Mouse (Mus musculus) gastrocnemius, postnatal 10 days (tissue): ENCODE results near the gene Gm21830. TPM values are rescaled to one million over a fixed set of nuclear protein-coding genes. Genes with fewer than 3 reads are reported as not detected.
"Not testable (repeated sequence)": the region's sequence is repeated elsewhere in the genome, so short reads cannot be mapped to it uniquely, and the experiment has no call there.

Source experiments
- DNase-seq: peaks from one replicate; pipeline ENCODE4 v3.0.0; 2021; ENCODE audit warnings: mixed read lengths
- long read RNA-seq, 2 experiments: library from polyadenylated mRNA; stranded (forward); transcript quantifications; one replicate each; pipeline ENCODE4 v2.0.0; 2021
- total RNA-seq, 2 experiments: library from RNA; stranded (reverse); gene quantifications; 2 replicates each; pipeline ENCODE4 v1.2.3; 2021

Gm21830 gene
- not detected for total RNA-seq
- long read RNA-seq, experiment 1, result 0 reads
- long read RNA-seq, experiment 2, result 0 reads

DNA sequence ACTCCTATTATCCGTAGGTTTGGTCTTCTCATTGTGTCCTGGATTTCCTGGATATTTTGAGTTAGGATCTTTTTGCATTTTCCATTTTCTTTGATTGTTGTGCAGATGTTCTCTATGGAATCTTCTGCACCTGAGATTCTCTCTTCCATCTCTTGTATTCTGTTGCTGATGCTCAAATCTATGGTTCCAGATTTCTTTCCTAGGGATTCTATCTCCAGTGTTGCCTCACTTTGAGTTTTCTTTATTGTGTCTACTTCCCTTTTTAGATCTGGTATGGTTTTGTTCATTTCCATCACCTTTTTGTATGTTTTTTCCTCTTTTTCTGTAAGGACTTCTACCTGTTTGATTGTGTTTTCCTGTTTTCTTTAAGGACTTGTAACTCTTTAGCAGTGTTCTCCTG lies at the start of gene Gm21830:
TSS of gene Gm21830 (plus strand) at position 301 of the 400 bp plus-strand sequence.
- not testable (repeated sequence) for DNase-seq

DNA sequence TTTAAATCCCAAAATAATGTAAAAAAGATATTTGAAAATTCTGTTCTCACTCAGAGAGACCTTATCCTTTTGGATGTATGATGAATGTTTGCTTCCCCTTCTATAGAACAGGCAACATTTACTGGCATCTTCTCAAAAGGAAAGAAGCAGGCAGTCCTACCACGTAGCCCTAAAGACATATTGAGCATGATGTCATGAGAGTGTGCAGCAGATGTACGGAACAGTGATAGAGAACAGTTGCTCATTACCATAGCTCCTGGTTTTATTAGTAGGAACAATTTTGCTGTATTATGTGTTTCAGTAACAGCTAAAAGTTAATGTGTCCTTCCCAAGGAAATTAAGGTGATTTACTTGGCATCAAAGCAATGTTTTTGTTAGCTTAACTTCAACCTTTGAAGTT lies 49.0 kb upstream of the Gm21830 start:
- no peak for DNase-seq

DNA sequence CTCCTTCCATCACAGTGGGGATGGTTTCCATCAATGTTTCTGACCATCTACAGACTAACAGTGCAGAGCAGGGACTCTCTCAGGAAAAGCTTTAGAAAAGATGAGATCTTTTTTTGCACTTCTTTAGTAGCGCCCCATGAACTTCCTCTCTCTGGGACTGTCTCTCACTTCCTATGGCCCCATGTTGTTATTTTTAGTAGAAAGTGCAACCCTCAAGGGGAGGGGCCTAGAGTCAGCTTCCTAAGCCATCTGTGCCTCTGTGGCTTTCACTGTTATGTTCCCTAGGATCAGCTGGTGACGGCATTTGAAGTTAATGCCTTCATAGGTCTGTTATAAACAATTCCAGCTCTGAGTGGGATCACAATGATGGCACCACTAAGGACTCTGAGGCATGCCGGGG lies 35.0 kb upstream of the Gm21830 start:
- no peak for DNase-seq

DNA sequence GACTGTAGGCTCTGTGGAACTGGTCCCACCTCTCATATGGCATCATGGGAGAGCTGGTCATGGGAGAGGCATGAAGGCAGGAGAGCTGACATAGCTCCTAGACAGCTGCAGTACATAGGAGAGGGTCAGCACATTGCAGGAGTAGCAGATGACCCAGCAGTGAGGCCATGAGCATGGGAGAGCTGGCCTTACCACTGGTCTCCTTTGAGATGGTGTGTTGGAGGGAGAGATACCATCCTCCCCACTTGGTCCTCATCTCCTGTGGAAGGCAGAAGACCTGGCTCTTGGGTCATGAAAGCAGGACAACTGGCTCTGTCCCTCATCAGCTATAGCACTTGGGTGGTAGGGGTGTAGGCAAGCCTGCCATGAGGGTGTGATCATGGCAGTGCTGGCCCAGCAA lies 7.3 kb downstream of the Gm21830 start:
- no peak for DNase-seq

DNA sequence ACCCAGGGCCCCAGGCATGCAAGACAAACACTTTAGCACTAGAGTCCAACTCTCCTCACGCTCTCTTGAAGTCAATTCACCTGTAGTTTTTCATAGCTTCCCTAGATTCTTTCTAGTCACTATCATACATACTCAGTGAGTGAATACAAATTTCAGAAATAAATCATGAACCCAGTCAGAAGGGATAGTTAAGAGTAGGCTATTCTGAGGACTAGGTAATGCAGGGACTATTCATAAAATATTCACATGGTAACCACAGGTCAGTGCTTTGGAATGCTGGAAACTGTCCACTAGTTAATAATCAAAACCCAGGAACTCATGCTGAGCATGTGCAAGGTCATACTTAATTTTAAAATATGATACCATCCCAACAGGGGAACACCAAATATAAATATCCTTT lies 9.3 kb downstream of the Gm21830 start:
- DNase-seq, result no peak

DNA sequence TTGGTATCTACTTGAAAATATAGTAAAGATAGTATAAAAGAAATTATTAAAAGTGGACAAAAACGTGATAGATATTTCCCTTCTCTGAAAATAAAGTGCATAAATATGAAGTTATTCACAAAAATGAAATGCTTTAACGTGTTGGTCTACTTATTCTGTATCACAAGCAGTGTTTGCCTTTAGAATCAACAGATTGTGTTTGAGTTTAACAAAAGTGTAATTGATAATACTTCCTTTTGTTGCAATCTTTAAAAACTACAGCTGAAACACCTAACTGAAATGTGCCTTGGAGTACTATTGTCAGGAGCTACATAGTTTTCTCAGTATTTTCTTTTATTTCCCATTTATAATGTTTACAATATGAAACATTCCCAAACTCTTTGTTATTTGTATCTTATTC lies 19.6 kb downstream of the Gm21830 start, which contains the start of gene Gm26727:
TSS of gene Gm26727 (minus strand) at position 101 of the 400 bp plus-strand sequence.
- DNase-seq, result no peak

DNA sequence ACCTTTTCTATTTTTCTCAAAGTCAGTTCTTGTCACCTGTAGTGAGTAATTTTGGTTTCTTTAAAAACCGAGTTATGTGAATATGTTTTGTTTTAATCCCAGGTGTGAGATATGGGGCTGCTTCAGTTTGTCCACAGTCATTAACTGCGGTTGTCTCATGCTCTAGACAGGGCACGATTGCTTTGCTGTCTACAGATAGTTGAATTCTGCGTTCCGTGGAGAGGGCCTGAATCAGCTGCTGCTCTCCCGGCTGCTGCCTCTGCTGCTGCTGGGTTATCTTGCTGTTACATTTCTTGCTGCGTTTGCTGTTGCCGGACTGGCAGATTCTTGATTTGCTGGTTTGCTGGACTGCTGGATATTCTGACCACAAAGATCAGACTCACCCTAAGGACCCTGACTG lies 24.8 kb downstream of the Gm21830 start:
- no peak for DNase-seq

DNA sequence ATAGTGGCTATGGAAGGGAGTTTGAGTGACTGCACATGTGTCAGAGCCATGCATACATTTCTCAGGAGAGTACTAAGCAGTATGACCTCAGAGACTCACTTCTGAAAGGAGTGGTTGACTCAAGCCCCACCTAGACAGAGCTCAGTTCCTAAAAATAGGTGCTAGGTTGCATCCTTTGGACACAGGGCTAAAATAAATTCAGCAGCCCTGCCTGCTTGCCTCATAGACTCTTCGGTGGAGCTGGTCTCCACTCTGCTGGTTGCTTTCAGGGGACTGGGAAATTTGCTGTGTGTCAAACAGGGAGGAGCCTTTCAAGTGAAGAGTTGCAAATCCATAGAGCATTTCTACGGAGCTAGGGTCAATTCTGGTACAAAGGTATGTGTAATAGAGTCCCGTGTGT lies 32.3 kb downstream of the Gm21830 start, which contains the start of gene Xirp2:
TSS of gene Xirp2 (plus strand) at position 223 of the 400 bp plus-strand sequence.
- DNase-seq, result peak; percentile 11

DNA sequence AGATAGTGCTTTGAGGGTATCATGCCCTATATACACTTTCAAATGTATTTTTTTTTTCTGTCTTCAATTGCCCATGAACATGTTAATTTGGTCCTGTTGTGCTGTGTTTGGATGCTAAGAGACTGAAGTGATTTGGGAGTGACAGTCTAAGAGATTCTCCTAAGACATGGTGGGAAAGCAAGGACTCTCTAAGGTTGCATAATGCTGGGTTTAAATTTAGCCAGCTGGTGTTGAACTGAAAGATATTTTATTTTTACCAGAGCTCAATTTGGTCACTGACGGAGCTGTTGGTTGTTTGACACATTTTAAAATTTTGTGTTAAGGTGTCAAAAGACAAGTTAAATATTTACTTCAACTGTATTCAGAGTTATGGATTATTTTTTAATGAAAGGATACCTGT lies 33.2 kb downstream of the Gm21830 start:
- DNase-seq, result no peak

DNA sequence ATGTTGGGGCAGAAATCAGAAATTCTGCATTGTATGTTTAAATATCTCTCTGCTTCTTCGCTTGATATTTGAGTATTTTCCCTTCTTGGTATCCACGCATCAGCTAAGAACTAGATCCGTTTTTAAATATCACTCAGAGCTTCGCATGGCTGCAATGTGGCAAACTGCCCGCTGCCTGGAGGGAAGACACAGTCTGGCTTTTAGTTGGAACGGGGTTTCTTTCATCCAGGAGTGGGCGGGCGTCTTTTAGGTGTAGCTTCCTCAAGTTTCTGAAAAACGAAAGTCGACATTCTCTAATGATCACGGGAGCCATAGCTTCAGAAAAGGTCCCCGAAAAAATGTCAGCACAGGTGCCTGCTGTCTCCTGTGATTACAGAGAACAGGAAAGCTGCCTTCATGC lies 33.7 kb downstream of the Gm21830 start:
- peak; percentile 57 for DNase-seq

DNA sequence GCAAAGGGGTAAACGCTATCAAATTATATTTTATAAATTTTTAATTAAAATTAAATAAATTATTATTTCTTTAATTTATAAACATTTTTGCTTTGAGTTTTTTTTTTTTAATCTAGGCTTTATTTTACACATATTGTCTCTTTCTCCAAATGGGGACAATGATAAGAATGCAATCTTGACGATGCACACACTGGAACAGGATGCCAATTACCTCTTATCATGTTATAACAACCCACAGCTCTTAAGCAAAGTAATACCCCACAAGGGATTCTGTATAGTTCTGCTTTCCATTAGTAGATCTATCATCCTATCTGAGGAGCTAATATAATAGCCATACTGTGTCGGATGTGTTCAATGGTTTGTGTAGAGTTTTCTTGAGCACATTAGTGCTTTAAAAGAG lies 47.3 kb downstream of the Gm21830 start:
- DNase-seq, result no peak

DNA sequence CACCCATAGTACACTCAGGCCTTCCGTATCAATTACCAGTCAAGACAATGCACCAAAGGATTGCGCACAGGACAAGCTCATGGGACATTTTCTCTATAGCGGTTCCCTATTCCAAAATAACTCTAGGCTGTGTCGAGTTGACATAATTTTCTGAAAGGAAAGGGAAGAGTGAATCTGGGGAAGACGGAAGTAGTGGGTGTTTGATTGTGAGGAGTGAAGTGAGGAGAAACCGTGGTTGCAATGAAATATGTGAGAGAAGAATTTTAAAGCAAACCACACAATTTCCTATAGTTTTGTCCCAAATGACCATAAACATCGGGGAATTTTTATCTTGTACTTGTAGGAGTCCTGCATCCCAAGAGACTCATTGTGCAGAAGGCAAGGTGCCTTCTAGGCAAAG lies 53.5 kb downstream of the Gm21830 start:
- DNase-seq, result no peak

DNA sequence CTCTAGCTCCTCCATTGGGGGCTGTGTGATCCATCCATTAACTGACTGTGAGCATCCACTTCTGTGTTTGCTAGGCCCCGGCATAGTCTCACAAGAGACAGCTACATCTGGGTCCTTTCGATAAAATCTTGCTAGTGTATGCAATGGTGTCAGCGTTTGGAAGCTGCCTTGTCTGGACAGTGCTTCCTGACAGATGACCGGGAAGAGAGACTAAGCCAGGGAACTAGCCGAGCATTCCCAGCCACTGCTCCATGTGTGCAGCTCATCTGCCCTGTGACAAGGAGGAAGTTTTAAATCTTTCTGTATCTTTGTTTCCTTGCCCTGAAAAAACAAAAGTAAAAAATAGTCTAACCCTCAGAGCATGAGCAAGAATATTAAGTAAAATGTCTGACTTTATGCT lies 56.5 kb downstream of the Gm21830 start:
- not testable (repeated sequence) for DNase-seq

DNA sequence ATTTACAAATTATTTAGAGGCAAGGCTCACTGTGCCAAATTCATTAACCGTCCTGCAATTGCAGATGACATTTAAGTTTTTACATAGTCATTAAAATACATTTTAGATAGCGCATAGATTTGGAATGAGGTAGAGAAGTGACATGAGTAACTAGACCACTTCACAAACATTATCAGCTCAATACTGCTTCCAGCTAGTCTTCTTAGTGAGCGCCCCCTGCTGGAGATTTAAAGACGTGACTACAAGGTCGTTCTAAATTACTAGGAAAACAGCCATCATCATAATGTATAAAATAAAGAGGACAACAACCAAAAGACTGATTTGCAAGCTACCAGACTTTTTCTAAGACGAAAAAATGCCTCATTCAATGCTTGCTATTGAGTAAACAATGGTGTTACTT lies 64.2 kb downstream of the Gm21830 start:
- peak; percentile 54 for DNase-seq

DNA sequence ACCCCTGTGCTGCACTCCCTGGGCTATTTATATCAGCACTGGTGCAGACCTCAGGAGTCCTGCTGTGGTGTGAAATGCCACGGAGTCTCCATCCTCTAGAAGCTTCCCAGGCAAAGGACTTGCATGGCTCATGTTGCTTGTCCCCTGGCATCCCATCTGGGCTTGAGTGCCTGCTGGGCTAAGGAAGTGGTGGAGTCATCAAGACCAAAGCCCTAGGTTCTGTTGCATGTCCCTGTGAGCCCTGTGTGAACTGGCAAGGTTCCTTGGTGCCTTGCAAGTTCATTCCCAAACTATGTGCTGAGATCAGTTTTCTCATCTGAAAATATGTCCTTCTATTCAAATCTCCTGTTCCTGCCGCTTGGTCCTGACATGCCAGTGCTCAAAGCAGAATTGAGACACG lies 67.5 kb downstream of the Gm21830 start:
- DNase-seq, result peak; percentile 37

Other genes with a start within 250 kb of the Gm21830 start
- gene Gm26727, start 19.5 kb downstream of the Gm21830 start, total RNA-seq, result not detected
- gene Xirp2, start 32.3 kb downstream of the Gm21830 start, total RNA-seq, result 100 to 1,000 TPM; 286 to 322 TPM
- gene B3galt1, start 152.1 kb downstream of the Gm21830 start, total RNA-seq, result 1 to 10 TPM; 3.1 to 4.4 TPM